Mouse (Mus musculus) heart, postnatal 14 days (tissue): ENCODE results near the gene Ncapg. TPM values are rescaled to one million over a fixed set of nuclear protein-coding genes. Genes with fewer than 3 reads are reported as not detected.
"Not testable (repeated sequence)": the region's sequence is repeated elsewhere in the genome, so short reads cannot be mapped to it uniquely, and the experiment has no call there.

Experiments used
- DNase-seq, 2 experiments: peaks; one replicate each; pipeline ENCODE4 v3.0.0; 2021 to 2022
- intact Hi-C: fragments of 180-260 bp; cut with DNase I; formaldehyde crosslinking; loops from one replicate; pipeline ENCODE4 v1.15.1; 2025
- long read RNA-seq, 2 experiments: library from polyadenylated mRNA; stranded (forward); transcript quantifications; one replicate each; pipeline ENCODE4 v2.0.0; 2021
- total RNA-seq, 2 experiments: library from RNA; stranded (reverse); gene quantifications; 2 replicates each; pipeline ENCODE4 v1.2.3; 2021

The Ncapg gene
- 1 to 10 TPM; 1.6 to 4.1 TPM for total RNA-seq
- long read RNA-seq, experiment 1, partial matches to known transcripts = 0 of 3 reads
- long read RNA-seq, experiment 1, other reads (novel, unspliced or antisense) = 0 of 3 reads
- long read RNA-seq, experiment 2, partial matches to known transcripts = 2 of 2 reads
- long read RNA-seq, experiment 2, other reads (novel, unspliced or antisense) = 0 of 2 reads

- intact Hi-C loops = loop anchor here (2.0 to 5.0 kb wide), 4 partner anchors 135 to 678 kb away; partner anchors contain the start of gene Lcorl
- DNase-seq = peak; percentile 99 to 100
These were observed at the start of gene Ncapg for GRCm38 (mm10) chr5:45669598-45670279. Gene Ncapg, plus strand, starts transcription at chr5:45669919.

GRCm38 (mm10) chr5:45621511-45621910 lies 48.2 kb upstream of the Ncapg start:
- intact Hi-C loops = no loop called here
- no peak for DNase-seq

DNA sequence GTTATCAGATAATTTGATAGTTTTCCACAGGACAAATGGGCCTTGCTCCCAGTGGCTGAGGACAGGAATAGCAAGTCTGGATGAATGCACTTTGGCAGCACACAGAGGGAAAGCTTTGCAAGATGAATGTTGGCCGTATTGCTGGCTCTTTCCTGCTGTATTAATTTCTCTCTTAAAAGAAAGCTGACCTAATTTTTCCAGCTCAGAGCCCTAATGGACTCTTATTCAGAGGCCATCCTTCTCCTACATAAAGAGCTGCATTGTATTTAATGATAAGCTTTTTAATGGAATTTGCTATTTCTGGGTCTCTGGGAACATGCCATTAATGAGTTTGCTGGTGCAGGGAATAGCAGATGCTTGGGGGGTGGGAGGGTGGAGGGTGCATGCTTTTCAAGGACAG lies 41.9 kb upstream of the Ncapg start:
- intact Hi-C loops = no loop called here
- DNase-seq = no peak

GRCm38 (mm10) chr5:45629470-45629869 lies 40.2 kb upstream of the Ncapg start:
- intact Hi-C loops = no loop called here
- no peak for DNase-seq

DNA sequence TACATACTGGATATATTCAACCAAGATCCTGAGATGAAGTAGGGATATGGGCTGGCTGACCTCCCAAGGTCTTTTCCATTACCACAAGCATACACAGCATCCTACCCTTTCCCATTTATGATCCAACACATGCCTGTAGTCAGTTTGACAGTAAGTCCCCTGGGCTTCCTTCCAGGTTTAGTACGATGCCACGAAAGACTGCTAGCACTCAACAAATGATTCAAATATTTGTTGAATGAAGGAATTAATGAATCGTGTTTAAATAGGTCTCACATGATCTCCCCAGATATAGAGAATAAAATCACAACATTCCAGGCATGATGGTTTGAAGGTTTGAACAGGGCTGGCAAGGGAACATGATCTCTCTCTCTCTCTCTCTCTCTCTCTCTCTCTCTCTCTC lies 31.3 kb upstream of the Ncapg start:
- intact Hi-C loops = no loop called here
- no peak for DNase-seq

- intact Hi-C loops = no loop called here
- DNase-seq = peak; percentile 5 to 16
These were observed 30.7 kb upstream of the Ncapg start, which contains the start of gene Fam184b for GRCm38 (mm10) chr5:45638806-45639714. Gene Fam184b, minus strand, starts transcription at chr5:45639614.

DNA sequence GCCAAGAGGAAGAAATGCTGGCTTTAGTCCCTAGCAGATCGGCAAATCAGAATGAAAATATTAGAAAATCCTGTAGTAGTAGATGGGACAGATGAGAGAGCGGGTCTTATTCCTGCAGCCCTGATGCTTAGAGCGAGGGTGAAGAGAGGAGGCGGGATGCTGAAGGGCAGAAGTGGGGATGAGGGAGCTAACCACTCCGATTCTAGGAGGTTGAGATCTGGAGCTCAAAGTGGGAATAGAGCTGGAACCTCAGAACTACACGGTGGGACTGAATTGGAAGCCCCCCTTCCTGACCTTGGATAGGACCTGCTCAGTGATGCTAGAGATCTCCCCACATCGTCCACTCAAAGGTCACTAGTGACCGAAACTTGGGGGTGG lies 30.0 kb upstream of the Ncapg start:
- intact Hi-C loops = no loop called here
- DNase-seq = no peak

GRCm38 (mm10) chr5:45651026-45651703 lies 18.6 kb upstream of the Ncapg start:
- intact Hi-C loops = no loop called here
- DNase-seq = no peak

GRCm38 (mm10) chr5:45658406-45658805 lies 11.3 kb upstream of the Ncapg start:
- intact Hi-C loops, DNase-seq: not testable (repeated sequence)

- DNase-seq = no peak
- intact Hi-C loops = loop anchor here (2.0 kb wide), 2 partner anchors 134 to 194 kb away; no protein-coding TSS in a partner anchor
These were observed 1.4 kb upstream of the Ncapg start for GRCm38 (mm10) chr5:45668324-45668723.

DNA sequence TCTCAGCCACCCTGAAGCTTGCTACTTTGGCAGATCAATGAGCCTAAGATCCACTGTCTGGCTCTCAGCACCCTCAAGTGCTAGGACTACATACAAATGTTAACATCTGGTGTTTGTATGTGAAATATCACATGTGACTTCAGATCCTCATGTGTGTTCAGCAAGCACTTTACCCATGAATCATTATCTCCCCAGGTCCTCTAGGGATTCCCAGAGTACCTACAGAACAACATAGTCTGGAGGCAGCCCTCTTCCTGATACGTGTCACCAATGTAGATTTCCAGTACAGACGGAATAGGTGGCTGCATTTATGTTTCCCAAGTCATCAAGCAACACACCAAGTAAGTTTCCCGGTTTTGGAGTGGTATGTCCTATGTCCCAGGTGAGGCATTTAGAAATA lies 888 bp upstream of the Ncapg start:
- no peak for DNase-seq
- intact Hi-C loops = loop anchor here (2.0 kb wide), 2 partner anchors 134 to 194 kb away; no protein-coding TSS in a partner anchor

- intact Hi-C loops = loop anchor here (2.0 kb wide), 2 partner anchors 134 to 194 kb away; no protein-coding TSS in a partner anchor
- no peak for DNase-seq
These were observed 503 bp upstream of the Ncapg start for GRCm38 (mm10) chr5:45669234-45669597.

DNA sequence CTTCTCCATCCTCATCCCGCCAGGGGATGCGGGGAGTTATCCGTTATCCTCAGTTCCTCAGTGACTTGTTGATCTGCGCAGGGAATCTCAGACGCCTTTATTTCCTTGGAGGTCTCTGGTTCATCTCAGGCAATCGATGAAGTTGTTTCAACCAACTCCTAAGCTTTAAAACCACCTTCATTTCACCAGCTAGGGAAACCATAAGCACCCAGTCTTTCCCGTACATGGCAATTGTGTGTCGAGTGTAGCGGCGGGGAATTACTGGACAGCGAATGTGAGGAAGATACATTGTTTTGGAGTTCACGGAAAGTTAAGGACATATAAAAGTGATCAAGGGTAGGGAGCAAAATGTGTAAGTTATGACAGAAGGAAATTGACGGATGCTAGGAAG lies 556 bp downstream of the Ncapg start:
- intact Hi-C loops = loop anchor here (5.0 kb wide), 2 partner anchors 187 to 677 kb away; partner anchors contain the start of gene Lcorl
- DNase-seq = no peak

GRCm38 (mm10) chr5:45670894-45671494 lies 1.3 kb downstream of the Ncapg start:
- DNase-seq = no peak
- intact Hi-C loops = loop anchor here (5.0 kb wide), 2 partner anchors 186 to 676 kb away; partner anchors contain the start of gene Lcorl

GRCm38 (mm10) chr5:45675032-45675431 lies 5.3 kb downstream of the Ncapg start:
- DNase-seq = no peak
- intact Hi-C loops = no loop called here

GRCm38 (mm10) chr5:45677639-45678038 lies 7.9 kb downstream of the Ncapg start:
- DNase-seq = no peak
- intact Hi-C loops = no loop called here

DNA sequence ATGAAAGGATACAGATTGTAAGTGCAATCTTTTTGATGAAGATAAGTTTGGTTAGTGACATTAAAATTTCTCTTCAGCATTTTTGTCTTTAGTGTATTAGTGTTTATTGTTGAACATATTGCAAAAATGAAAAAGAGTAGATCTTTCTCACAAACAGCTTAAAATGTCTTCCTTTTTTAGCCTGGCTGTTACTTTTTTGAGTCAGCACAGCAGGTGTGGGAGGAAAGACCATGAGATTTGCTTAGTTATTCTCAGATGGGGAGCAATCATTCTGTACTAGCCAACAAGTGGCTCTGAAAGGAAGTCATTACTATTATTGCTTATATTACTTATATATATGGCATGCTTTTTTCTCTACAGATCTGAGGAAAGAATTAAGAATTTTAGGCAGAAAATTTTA lies 10.2 kb downstream of the Ncapg start:
- DNase-seq = no peak
- intact Hi-C loops = no loop called here

DNA sequence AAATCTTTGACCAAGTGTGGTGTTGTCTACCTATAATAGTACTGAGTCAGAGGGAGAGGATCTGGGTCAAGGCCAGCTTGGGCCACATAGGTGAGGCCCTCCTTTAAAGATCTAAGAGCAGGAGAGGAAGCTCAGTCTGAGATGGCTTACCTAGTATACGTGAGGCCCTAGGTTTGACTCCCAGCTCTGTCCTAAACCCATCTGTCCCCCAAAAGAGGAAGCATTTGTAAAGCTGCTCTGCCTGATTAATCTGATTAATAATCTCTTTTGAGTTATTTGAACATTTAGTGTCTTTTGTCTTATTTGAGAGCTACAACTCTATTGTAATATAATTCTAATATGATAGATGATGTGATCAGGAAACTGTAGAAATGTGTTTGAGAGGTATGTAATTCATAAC lies 13.7 kb downstream of the Ncapg start:
- intact Hi-C loops = no loop called here
- no peak for DNase-seq

DNA sequence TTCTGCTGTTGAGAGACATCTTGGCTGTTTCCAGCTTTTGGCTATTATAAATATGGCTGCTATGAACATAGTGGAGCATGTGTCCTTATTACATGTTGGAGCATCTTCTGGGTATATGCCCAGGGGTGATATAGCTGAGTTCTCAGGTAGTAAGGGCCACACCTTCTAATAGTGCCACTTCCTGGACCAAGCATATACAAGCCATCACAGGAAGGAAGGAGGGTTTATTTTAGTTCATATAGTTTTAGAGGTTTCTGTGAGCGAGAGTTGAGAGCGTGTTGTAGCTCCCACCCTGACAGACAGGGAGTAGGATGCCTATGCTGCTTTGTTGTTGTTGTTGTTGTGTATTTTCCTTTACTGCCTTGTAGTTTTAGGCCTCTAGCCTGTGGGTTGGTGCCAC lies 15.5 kb downstream of the Ncapg start:
- intact Hi-C loops = no loop called here
- no peak for DNase-seq

- DNase-seq = no peak
- intact Hi-C loops = no loop called here
These were observed 16.5 kb downstream of the Ncapg start for GRCm38 (mm10) chr5:45686223-45686622.
